Mouse (Mus musculus) layer of hippocampus, postnatal 14 days (tissue): ENCODE measurements around the gene Dhx40. TPM values are rescaled to one million over a fixed set of nuclear protein-coding genes. Genes with fewer than 3 reads are reported as not detected.

Experiments used
- DNase-seq, 2 experiments: peaks; one replicate each; pipeline ENCODE4 v3.0.0; 2021 to 2022; ENCODE audit warnings: low spot score in 2 of 2, mixed read lengths in 1 of 2
- long read RNA-seq, 2 experiments: library from polyadenylated mRNA; stranded (forward); transcript quantifications; one replicate each; pipeline ENCODE4 v2.0.0; 2021
- total RNA-seq, 2 experiments: library from RNA; stranded (reverse); gene quantifications; 2 replicates each; pipeline ENCODE4 v1.2.3; 2021

Gene Dhx40
- 10 to 100 TPM; 24.4 to 24.6 TPM for total RNA-seq
- long read RNA-seq, experiment 1, transcript Dhx40-201 (18 exons, 3,813 nt), result major isoform, 9 of 13 reads
- long read RNA-seq, experiment 1, partial matches to known transcripts, result 2 of 13 reads
- long read RNA-seq, experiment 1, other reads (novel, unspliced or antisense), result 2 of 13 reads
- long read RNA-seq, experiment 2, transcript Dhx40-201 (18 exons, 3,813 nt), result major isoform, 7 of 11 reads
- long read RNA-seq, experiment 2, partial matches to known transcripts, result 4 of 11 reads
- long read RNA-seq, experiment 2, other reads (novel, unspliced or antisense), result 0 of 11 reads

GRCm38 (mm10) chr11:86807505-86807989, at the start of gene Dhx40:
Gene Dhx40, minus strand, starts transcription at chr11:86807746.
- peak; percentile 90 to 94 for DNase-seq

GRCm38 (mm10) chr11:86855639-86856425, 48.3 kb upstream of the Dhx40 start:
- DNase-seq, result peak in 1 of 2 experiments; percentile 37

GRCm38 (mm10) chr11:86853081-86853480, 45.5 kb upstream of the Dhx40 start:
- peak in 1 of 2 experiments; percentile 13 for DNase-seq

- DNase-seq, result peak in 1 of 2 experiments; percentile 22
Measured at GRCm38 (mm10) chr11:86852534-86853054, 45.0 kb upstream of the Dhx40 start.

GRCm38 (mm10) chr11:86851714-86852533, 44.4 kb upstream of the Dhx40 start:
- DNase-seq, result no peak

- peak in 1 of 2 experiments; percentile 9 for DNase-seq
Measured at GRCm38 (mm10) chr11:86851234-86851671, 43.7 kb upstream of the Dhx40 start.

GRCm38 (mm10) chr11:86843831-86844230, 36.3 kb upstream of the Dhx40 start:
- no peak for DNase-seq

GRCm38 (mm10) chr11:86841261-86841660, 33.7 kb upstream of the Dhx40 start:
- DNase-seq, result no peak

GRCm38 (mm10) chr11:86840511-86841154, 33.1 kb upstream of the Dhx40 start:
- DNase-seq, result peak in 1 of 2 experiments; percentile 9

- DNase-seq, result no peak
Measured at GRCm38 (mm10) chr11:86839716-86840447, 32.3 kb upstream of the Dhx40 start.

- no peak for DNase-seq
Measured at GRCm38 (mm10) chr11:86838792-86839191, 31.2 kb upstream of the Dhx40 start.

- peak in 1 of 2 experiments; percentile 29 for DNase-seq
Measured at GRCm38 (mm10) chr11:86836366-86836765, 28.8 kb upstream of the Dhx40 start.

- DNase-seq, result no peak
Measured at GRCm38 (mm10) chr11:86834628-86835338, 27.2 kb upstream of the Dhx40 start.

GRCm38 (mm10) chr11:86834050-86834449, 26.5 kb upstream of the Dhx40 start:
- DNase-seq, result no peak

- DNase-seq, result no peak
Measured at GRCm38 (mm10) chr11:86833153-86833552, 25.6 kb upstream of the Dhx40 start.

GRCm38 (mm10) chr11:86828396-86828795, 20.9 kb upstream of the Dhx40 start:
- DNase-seq, result no peak

GRCm38 (mm10) chr11:86827476-86828245, 20.1 kb upstream of the Dhx40 start:
- no peak for DNase-seq

- DNase-seq, result no peak
Measured at GRCm38 (mm10) chr11:86824433-86824832, 16.9 kb upstream of the Dhx40 start.
